Mouse (Mus musculus) C2C12 (cell line): ENCODE measurements around the gene Grip1. TPM values are rescaled to one million over a fixed set of nuclear protein-coding genes. Genes with fewer than 3 reads are reported as not detected.
"Not testable (repeated sequence)": the region's sequence is repeated elsewhere in the genome, so short reads cannot be mapped to it uniquely, and the experiment has no call there.

Experiments used
- H3K27me3 ChIP-seq: one replicate; pipeline ENCODE4 v1.6.1; 2011; ENCODE audit not compliant: control insufficient read depth, insufficient read depth, insufficient read length
- H3K36me3 ChIP-seq: one replicate; pipeline ENCODE4 v1.6.1; 2011; ENCODE audit not compliant: control insufficient read depth, insufficient read depth
- H3K4me3 ChIP-seq: one replicate; pipeline ENCODE4 v1.5.1; 2011; ENCODE audit warnings: mild to moderate bottlenecking, control low read depth; ENCODE audit not compliant: poor library complexity, insufficient read depth, severe bottlenecking
- H3K79me2 ChIP-seq: one replicate; pipeline ENCODE4 v1.6.1; 2011; ENCODE audit not compliant: control insufficient read depth, insufficient read depth
- H3K79me3 ChIP-seq: one replicate; pipeline ENCODE4 v1.6.1; 2011; ENCODE audit warnings: low read depth, control low read depth
- H3ac ChIP-seq: one replicate; pipeline ENCODE3; 2011; ENCODE audit warnings: low read depth; ENCODE audit not compliant: control insufficient read depth, insufficient read length
- CEBPB ChIP-seq: IDR thresholded peaks from one replicate; pipeline ENCODE4 v1.6.1; 2011; ENCODE audit warnings: low read depth, mild to moderate bottlenecking, control low read depth, moderate library complexity
- CTCF ChIP-seq: IDR thresholded peaks from one replicate; pipeline ENCODE4 v1.5.1; 2011; ENCODE audit not compliant: control insufficient read depth, insufficient read depth, insufficient read length
- FOSL1 ChIP-seq: IDR thresholded peaks from one replicate; pipeline ENCODE4 v1.8.0; 2011; ENCODE audit warnings: mild to moderate bottlenecking, low read length; ENCODE audit not compliant: poor library complexity, insufficient read depth, severe bottlenecking
- MAX ChIP-seq: IDR thresholded peaks from one replicate; pipeline ENCODE4 v1.6.1; 2011; ENCODE audit warnings: mild to moderate bottlenecking, control low read depth
- MYOD1 ChIP-seq: IDR thresholded peaks from one replicate; pipeline ENCODE4 v1.6.1; 2011; ENCODE audit warnings: low read depth; ENCODE audit not compliant: control insufficient read depth, insufficient read length
- MYOG ChIP-seq: IDR thresholded peaks from one replicate; pipeline ENCODE4 v1.6.1; 2011; ENCODE audit not compliant: control insufficient read depth, insufficient read length; ENCODE audit errors: extremely low read depth
- USF1 ChIP-seq: IDR thresholded peaks from one replicate; pipeline ENCODE4 v1.6.1; 2011; ENCODE audit warnings: low read depth, mild to moderate bottlenecking, control low read depth, moderate library complexity
- polyA plus RNA-seq: library from polyadenylated mRNA; unstranded; fragments of >200 nt; fragmentation: generic; extraction: Trizol; gene quantifications from one replicate; pipeline ENCODE4 v1.2.1, GENCODE M21; 2012; ENCODE audit warnings: missing spikeins

Gene Grip1
- polyA plus RNA-seq, 1 experiment = 0.02 TPM

- no peak for TF ChIP-seq MYOG
- no peak for TF ChIP-seq MAX
Measured at GRCm38 (mm10) chr10:120111691-120112319, 658.2 kb downstream of the Grip1 start.

GRCm38 (mm10) chr10:120112507-120113396 is 659.1 kb downstream of the Grip1 start, which contains the start of gene Helb:
TSS of gene Helb (minus strand) at chr10:120112987.
- TF ChIP-seq CTCF = no peak
- peak within 1 kb of the TSS; percentile 78 for H3ac ChIP-seq
- no peaks in the 10 kb centered on the region for H3K27me3 ChIP-seq
- H3K79me3 ChIP-seq = no peaks in the 10 kb centered on the region
- peak within 1 kb of the TSS; percentile 69 for H3K4me3 ChIP-seq
- peaks cover 18% of the 10 kb centered on the region for H3K36me3 ChIP-seq
- H3K79me2 ChIP-seq = peaks cover 12% of the 10 kb centered on the region

More at GRCm38 (mm10) chr10:120111691-120112319, 658.2 kb downstream of the Grip1 start:
- peak overlapping the region; percentile 69 for H3K4me3 ChIP-seq
- no peak overlapping the region for H3ac ChIP-seq
- H3K36me3 ChIP-seq = peaks cover 25% of the 10 kb centered on the region
- no peaks in the 10 kb centered on the region for H3K79me3 ChIP-seq
- H3K27me3 ChIP-seq = no peaks in the 10 kb centered on the region
- peaks cover 12% of the 10 kb centered on the region for H3K79me2 ChIP-seq

- H3K4me3 ChIP-seq, H3K79me3 ChIP-seq, H3K27me3 ChIP-seq, H3ac ChIP-seq: not testable (repeated sequence)
- peaks cover 15% of the 10 kb centered on the region for H3K36me3 ChIP-seq
- peaks cover 12% of the 10 kb centered on the region for H3K79me2 ChIP-seq
Measured at GRCm38 (mm10) chr10:120113482-120113881, 659.9 kb downstream of the Grip1 start.

GRCm38 (mm10) chr10:120113980-120114379 is 660.4 kb downstream of the Grip1 start:
- Histone ChIP-seq H3K27me3 (no peaks in the 10 kb centered on the region), H3ac (no peak overlapping the region), H3K79me2 (peaks cover 12% of the 10 kb centered on the region), H3K79me3 (no peaks in the 10 kb centered on the region), H3K4me3 (no peak overlapping the region), H3K36me3 (peaks cover 11% of the 10 kb centered on the region)
- TF ChIP-seq USF1 = no peak
- no peak for TF ChIP-seq CTCF
- no peak for TF ChIP-seq CEBPB

GRCm38 (mm10) chr10:120114493-120114892 is 660.9 kb downstream of the Grip1 start:
- H3K4me3 ChIP-seq = no peak overlapping the region
- H3K79me2 ChIP-seq = peaks cover 12% of the 10 kb centered on the region
- H3K79me3 ChIP-seq = no peaks in the 10 kb centered on the region
- H3K27me3 ChIP-seq = no peaks in the 10 kb centered on the region
- H3K36me3 ChIP-seq = peaks cover 6% of the 10 kb centered on the region
- TF ChIP-seq CEBPB (no peak), USF1 (no peak), MAX (no peak), MYOG (no peak), FOSL1 (no peak), MYOD1 (no peak), CTCF (no peak)
- H3ac ChIP-seq = no peak overlapping the region

- H3K27me3 ChIP-seq = no peaks in the 10 kb centered on the region
- H3ac ChIP-seq = no peak overlapping the region
- peaks cover 12% of the 10 kb centered on the region for H3K79me2 ChIP-seq
- TF ChIP-seq MYOD1 (no peak), MYOG (no peak), CEBPB (no peak), MAX (no peak), USF1 (no peak), FOSL1 (no peak), CTCF (no peak)
- peaks cover 5% of the 10 kb centered on the region for H3K36me3 ChIP-seq
- no peaks in the 10 kb centered on the region for H3K79me3 ChIP-seq
- H3K4me3 ChIP-seq = no peak overlapping the region
Measured at GRCm38 (mm10) chr10:120115249-120115648, 661.6 kb downstream of the Grip1 start.
